Mouse (Mus musculus): ENCODE data around the gene Setd1b.

DNA sequence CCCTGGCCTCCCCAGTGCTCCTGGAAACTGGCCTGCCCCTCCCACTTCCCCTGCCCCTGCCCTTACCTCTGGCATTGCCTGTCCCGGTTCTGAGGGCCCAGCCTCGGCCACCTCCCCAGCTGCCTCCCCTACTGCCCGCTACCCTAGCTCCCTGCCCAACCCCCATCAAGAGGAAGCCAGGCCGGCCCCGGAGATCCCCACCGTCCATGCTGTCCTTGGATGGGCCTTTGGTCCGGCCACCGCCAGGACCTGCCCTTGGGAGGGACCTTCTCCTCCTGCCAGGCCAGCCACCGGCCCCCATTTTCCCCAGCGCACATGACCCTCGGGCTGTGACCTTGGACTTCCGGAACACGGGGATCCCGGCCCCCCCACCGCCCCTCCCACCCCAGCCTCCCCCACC lies 18.3 kb downstream of the Setd1b start:
- TF ChIP-seq CTCF (IDR thresholded peaks at IDR 0.05 in 2 of 3, conservative IDR thresholded peaks at IDR 0.05 in 1 of 3; ENCODE audit: control insufficient read depth in 1 of 3, insufficient read depth in 1 of 3, low read depth in 2 of 3, low read length in 3 of 3, poor library complexity in 1 of 3, severe bottlenecking in 1 of 3) (no peak), ZC3H11A (IDR thresholded peaks at IDR 0.05; ENCODE audit: low read depth, low read length) (no peak), E2F4 (IDR thresholded peaks at IDR 0.05; ENCODE audit: borderline replicate concordance, low read depth, low read length) (no peak), POLR2A (IDR thresholded peaks at IDR 0.05; ENCODE audit: control insufficient read depth in 1 of 2, insufficient read depth in 1 of 2, low read depth in 1 of 2, low read length in 2 of 2, poor library complexity in 1 of 2) (no peak), ZNF384 (IDR thresholded peaks at IDR 0.05; ENCODE audit: low read depth, low read length) (no peak), ZMIZ1 (IDR thresholded peaks at IDR 0.05; ENCODE audit: low read depth, low read length) (no peak), TCF12 (IDR thresholded peaks at IDR 0.05; ENCODE audit: low read depth, low read length) (no peak), MEF2A (IDR thresholded peaks at IDR 0.05; ENCODE audit: extremely low read depth, insufficient replicate concordance, low read depth, low read length, poor library complexity, severe bottlenecking) (no peak), GATA1 (IDR thresholded peaks at IDR 0.05; ENCODE audit: low read depth, low read length) (no peak), MAFK (IDR thresholded peaks at IDR 0.05; ENCODE audit: borderline replicate concordance, low read depth, low read length) (no peak), RCOR1 (IDR thresholded peaks at IDR 0.05; ENCODE audit: low read depth, low read length) (no peak)

Data from MEL (cell line).